Comparison of ENCODE assay signal across 18 mouse cellular contexts in the genomic region with DNA sequence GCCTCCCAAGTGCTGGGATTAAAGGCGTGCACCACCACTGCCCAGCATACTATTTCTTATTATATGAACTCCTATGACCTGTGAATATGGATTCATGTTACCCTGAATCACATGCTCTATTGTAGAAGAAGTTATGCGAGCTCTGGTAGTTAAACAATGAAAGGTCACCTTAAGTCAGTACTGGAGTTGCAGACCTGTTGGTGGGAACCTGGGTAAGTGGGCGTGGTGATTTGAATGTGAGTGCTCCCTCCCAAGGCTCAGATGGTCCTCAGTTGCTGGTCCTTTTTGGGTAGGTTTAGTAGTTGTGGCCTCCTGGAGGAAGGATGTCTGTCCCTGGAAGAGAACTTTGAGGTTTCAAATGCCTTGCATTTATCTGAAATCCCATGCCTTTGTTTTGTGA. TPM values are rescaled to one million over a fixed set of nuclear protein-coding genes. Genes with fewer than 3 reads are reported as not detected.
"Had no signal": no experiment of that assay in that cellular context is flagged by ENCODE, and none has a peak within 500 bp of the region (broad histone marks: within the 10 kb centered on the region; RNA-seq: fewer than 3 reads in every experiment).

No protein-coding gene starts in this region.

- DNase-seq: lung, adult 18-20 months; lung, embryonic 14.5 days; lung, postnatal 10 days; lung, postnatal 4 days; retina, postnatal 1 day; right cerebral cortex, adult 18-20 months; right cerebral cortex, postnatal 25 days; right cerebral cortex, postnatal 4 days; spleen, adult 18-20 months; thymus, adult 18-20 months; thymus, postnatal 14 days; thymus, postnatal 36 days had no signal

- H3K9ac ChIP-seq: lung, embryonic 14.5 days; midbrain, embryonic 13.5 days; neural tube, embryonic 13.5 days; neural tube, embryonic 15.5 days had no signal

- H3K9me3 ChIP-seq: midbrain, embryonic 10.5 days; midbrain, embryonic 13.5 days; neural tube, embryonic 13.5 days; neural tube, embryonic 15.5 days had no signal

- H3K4me1 ChIP-seq: midbrain, embryonic 10.5 days; midbrain, embryonic 13.5 days; neural tube, embryonic 13.5 days; neural tube, embryonic 15.5 days had no signal

- H3K4me2 ChIP-seq: lung, embryonic 14.5 days; midbrain, embryonic 13.5 days; neural tube, embryonic 13.5 days; neural tube, embryonic 15.5 days had no signal

- H3K27me3 ChIP-seq: midbrain, embryonic 13.5 days; neural tube, embryonic 13.5 days; neural tube, embryonic 15.5 days had no signal

- H3K27ac ChIP-seq: midbrain, embryonic 10.5 days; midbrain, embryonic 13.5 days; neural tube, embryonic 13.5 days; neural tube, embryonic 15.5 days had no signal

- H3K4me3 ChIP-seq: midbrain, embryonic 10.5 days; midbrain, embryonic 13.5 days; myocyte; neural tube, embryonic 13.5 days; neural tube, embryonic 15.5 days had no signal

- ATAC-seq: midbrain, embryonic 13.5 days; midbrain, embryonic 16.5 days had no signal

- H3K36me3 ChIP-seq: midbrain, embryonic 10.5 days; midbrain, embryonic 13.5 days; neural tube, embryonic 13.5 days; neural tube, embryonic 15.5 days had no signal

RNA-seq across cellular contexts. Expression of a gene that starts 56.2 kb away (rescaled TPM):
- polyA plus RNA-seq: neural tube, embryonic 13.5 days had no signal
